Mouse (Mus musculus) thymus, adult 18-20 months (tissue): ENCODE data around the gene Arfgef2.

Experiments
- DNase-seq, 2 experiments: peaks; one replicate each; pipeline ENCODE4 v3.0.0; 2022; ENCODE audit warnings: mixed read lengths in 2 of 2

Arfgef2 gene

DNA sequence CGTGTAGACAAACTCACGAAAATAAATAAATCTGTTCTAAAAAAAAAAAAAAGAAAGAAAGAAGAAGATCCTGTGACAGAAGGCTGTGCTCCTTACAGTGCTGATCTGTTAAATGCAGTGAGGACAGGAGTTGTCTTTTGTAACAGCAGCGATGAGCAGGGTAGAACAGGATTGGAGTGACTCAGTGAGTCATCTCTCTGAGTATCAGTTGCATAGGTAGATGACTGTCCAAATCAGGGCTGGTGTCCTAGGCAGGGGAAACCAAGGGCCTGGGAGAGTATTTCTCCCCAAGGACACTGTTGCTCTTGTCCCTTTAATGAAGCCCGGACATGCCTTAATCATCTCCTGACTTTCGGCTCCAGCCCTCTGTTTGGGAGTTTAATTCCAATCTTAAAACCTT is 4.1 kb downstream of the Arfgef2 start:
- no peak for DNase-seq

DNA sequence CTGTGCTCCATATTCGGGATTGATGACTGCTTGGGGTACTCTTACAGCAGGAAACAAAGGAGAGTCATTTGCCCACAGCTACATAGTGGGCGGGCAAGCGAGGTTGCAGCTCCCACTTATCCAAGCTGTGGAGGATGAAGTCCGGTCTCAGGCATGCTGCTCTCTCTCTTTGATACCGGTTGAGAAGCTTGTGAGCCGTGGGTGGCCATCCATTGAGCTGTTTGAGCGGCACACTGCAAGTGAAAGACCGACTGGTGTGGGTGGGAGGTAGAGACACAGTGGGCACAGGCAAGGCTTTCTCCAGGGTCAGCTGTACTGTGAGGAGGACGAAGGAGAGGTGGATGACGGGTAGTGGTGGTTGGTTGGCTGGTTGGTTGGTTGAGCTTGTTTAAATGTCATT is 5.4 kb downstream of the Arfgef2 start:
- DNase-seq: no peak

DNA sequence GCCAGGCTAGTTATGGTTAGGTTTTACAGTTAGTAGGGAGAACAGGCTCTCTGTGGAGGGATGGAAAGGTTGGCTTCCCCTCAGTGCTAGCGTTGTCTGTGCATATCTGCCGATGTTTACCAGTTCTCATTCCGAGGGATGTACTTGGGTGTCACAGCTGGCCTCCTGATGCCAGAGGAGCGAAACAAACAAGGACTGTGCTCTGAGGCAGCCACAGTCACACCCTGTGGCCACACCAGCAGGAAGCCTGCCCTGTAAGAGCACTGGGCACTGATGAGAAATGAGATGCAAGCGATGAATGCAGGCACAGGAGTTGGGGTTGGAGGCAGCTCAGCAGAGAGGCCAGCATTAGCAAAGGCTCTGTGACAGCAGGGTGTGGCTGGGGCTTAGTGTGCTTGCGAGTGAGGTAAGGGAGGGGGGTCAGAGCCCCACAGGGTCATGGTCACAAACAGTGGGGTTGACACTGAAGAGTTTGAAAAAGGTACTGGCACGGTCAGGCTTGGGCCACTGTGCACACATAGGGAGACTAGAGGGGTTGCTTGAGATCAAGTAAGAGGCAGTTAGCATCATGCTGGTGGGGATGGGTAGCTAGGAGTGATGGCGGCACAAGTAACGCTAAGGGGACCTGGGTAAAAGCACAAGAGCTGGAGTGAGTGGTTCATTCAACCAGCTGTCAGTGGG is 13.2 kb downstream of the Arfgef2 start:
- DNase-seq: no peak

DNA sequence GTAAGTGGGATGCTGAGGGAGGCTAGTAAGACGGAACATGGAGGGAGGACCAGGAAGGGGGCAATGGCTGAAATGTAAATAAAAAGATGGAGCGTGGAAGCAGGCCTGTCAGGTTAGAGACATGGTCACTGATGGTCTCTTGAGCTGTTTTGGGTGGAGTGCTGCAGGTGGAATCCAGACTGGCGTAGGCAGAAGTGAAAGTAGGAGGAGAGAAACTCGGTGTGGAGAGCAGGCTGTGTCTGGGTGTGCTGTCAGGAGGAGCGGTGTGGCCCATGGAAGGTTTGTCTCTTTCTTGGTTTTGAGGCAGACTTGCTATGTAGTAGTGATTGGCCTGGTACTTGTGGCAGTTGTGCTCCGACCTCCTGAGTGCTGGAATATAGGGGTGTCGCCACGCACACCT is 14.5 kb downstream of the Arfgef2 start:
- DNase-seq: no peak

- no peak for DNase-seq
Observed at GRCm38 (mm10) chr2:166820844-166821243, 15.5 kb downstream of the Arfgef2 start.

GRCm38 (mm10) chr2:166821406-166821805 is 16.0 kb downstream of the Arfgef2 start:
- no peak for DNase-seq

- DNase-seq: no peak
Observed at GRCm38 (mm10) chr2:166822119-166822826, 16.9 kb downstream of the Arfgef2 start.

DNA sequence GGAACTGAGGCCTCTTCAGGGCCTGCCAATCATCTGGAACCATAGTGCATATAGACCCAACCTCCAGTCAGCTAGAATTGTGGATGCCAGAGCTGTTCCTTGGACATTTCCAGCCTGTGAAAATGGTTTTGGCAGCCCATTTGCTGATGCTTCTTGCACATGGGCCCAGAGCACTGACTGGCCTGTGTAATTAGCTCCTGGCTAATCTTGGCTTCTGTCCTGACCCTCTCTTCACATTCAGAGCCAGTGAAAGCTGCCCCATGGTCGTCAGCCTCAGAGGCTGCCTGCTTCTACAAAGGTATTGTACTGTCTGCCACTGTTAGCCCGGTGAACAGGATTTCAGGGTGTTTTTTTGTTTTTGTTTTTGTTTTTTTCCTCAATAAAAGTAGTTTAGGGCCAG is 17.5 kb downstream of the Arfgef2 start:
- DNase-seq: no peak

DNA sequence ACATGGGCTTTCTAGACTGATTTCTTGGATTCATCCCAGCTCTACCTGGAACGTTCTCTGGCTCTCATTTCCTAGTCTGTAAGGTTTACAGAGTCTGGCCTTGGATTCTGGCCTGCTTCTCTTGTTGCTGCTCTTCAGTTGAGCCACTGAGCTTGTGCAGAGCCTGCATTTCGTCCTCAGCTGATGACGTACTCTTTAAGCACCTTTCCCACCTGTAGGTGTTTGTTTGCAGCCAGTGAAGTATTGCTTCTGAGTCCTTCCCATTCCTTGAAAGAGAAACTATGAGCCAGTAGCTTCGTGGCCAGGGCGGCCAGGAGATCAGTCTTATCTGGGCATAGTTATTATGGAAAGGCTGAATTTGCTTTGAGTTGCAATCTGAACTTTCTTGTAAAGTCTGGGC is 19.0 kb downstream of the Arfgef2 start:
- DNase-seq: no peak

DNA sequence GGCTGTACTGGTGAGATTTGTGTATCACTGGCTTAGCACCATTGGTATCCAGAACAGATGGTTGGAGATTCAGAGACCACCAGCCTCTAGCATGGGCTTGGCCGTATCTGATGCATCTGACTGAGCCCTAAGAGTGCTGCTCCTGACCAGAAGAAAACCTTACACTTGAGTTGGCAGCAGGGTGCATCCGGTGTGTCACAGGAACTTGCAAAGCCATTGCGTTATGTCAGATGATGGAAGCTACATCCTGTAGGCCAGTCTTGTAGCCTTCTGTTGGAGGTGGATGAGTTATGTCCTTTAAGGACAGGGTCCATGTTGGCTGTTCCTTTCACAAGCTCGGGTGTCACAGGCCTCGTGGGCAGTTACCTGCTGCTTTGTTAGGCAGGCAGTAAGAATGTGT is 19.6 kb downstream of the Arfgef2 start:
- no peak for DNase-seq

DNA sequence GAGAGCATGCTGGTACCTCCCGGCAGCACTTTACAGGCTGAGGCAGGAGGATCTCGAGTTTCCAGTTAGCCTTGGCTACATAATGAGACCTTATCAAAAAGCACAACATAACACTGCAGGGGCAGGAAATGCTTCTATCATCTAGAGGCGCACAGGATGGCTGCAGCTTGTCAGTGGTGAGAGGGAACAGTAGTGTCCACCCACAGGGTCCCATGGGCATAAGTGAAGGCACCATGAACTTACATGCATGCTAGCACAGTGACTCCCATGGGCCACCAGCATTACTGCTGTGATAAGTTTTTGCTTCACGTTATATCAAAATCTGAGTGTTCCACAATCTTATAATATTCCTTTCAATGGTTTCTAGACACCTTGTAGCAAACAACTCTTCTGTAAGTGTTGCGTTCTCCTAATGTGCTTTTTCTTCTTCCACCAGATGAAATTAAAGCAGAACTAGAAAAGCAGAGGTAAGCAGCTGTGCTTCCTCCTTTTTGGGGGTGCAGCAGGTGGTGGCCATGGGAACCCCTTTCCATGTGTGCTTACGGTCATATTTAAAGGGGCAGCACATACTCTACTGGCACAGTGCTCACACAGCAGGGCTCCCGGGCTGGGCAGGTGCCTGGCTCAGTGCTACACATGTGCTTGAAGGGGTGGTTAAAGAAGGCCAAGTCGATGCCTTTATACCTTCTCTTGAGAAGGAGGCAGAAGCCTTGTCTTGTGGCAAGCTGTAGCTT is 21.3 kb downstream of the Arfgef2 start:
- no peak for DNase-seq

GRCm38 (mm10) chr2:166828306-166828705 is 22.9 kb downstream of the Arfgef2 start:
- DNase-seq: no peak

- no peak for DNase-seq
Observed at GRCm38 (mm10) chr2:166830350-166830749, 25.0 kb downstream of the Arfgef2 start.

- no peak for DNase-seq
Observed at GRCm38 (mm10) chr2:166834091-166834490, 28.7 kb downstream of the Arfgef2 start.

DNA sequence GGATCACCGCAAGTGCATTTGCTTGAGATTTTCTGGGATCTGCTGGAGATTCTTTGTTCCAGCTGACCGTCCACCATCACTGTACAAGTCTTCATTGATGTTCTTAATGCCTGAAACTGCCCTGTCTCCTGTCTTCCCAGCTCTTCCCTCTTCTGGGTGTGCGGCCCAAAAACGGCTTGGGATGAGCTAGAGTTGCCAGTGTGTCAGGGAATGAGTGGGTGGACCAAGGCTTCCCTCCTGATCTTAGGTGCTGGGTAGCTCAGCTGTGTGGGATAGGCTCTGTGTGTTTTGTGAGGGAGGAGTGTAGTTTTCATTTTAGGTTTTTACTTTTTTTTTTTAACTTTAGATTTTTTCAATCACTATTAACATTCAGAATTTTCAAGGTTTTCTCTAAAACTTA is 29.4 kb downstream of the Arfgef2 start:
- no peak for DNase-seq

DNA sequence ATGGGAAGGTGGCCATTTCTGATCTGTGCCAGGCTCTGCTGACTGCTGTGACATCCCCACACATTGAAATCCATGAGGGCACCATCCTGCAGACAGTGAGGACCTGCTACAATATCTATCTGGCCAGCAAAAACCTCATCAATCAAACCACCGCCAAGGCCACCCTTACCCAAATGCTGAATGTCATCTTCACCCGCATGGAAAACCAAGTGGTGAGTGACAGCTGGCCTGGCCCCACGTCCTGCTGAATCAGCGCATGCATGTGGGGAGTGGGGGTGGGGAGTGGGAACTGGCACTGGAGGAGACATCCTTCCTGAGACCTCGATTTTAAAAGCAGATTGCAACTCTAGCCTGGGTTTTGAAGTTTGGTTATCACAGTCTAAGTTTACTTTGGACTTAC is 30.2 kb downstream of the Arfgef2 start:
- DNase-seq: no peak

DNA sequence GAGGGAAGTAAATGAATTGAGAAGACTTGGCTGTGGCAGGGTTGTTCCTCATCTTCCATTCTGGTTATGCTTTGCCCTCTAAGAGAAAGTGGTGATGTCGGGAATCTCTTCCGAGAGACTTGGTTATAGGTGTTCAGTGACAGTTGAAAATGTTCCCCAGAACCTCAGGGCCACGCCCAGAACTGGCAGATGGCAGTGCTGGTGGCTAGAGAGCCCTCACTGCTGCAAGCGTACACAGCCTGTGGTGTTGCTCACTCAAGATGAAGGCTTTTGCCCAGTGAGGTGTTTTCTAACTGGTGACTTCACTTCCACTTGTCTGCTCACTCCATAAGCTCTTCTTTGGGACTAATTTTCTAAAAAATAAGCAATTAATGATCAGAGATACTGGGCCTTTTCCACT is 36.4 kb downstream of the Arfgef2 start:
- DNase-seq: no peak

- DNase-seq: no peak
Observed at GRCm38 (mm10) chr2:166850691-166851090, 45.3 kb downstream of the Arfgef2 start.

DNA sequence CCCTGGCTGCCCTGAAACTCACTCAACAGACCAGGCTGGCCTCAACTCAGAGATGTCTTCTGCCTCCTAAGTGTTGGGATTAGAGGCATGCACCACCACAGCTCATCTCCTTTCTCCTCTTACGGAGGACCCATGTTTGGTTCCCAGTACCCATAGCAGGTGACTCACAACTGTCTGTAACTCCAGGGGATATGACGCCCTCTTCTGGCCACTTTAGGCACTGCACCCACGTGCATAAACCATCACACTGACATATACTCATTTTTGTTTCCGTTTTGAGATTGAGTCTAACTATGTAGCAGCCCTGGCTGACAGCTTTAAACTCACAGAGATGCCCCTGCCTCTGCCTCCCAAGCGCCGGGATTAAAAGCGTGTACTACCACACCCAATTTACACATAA is 46.9 kb downstream of the Arfgef2 start:
- no peak for DNase-seq

DNA sequence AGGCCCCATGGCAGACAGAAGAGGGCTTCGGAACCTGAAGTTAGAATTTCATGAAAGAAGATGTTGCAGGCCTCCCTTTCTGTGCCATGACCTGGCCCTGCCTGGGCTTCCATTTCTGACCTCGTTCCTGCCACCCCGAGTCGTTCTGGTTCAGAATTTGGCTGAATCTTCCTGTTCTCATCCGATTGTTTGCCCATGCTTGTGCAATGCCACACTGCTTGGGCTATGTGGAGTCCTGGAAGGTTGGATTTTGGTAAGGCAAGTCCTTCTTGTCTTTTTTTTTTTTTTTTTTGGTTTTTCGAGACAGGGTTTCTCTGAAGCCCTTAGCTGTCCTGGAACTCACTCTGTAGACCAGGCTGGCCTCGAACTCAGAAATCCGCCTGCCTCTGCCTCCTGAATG is 50.4 kb downstream of the Arfgef2 start:
- no peak for DNase-seq

- DNase-seq: no peak
Observed at GRCm38 (mm10) chr2:166856366-166856765, 51.0 kb downstream of the Arfgef2 start.

DNA sequence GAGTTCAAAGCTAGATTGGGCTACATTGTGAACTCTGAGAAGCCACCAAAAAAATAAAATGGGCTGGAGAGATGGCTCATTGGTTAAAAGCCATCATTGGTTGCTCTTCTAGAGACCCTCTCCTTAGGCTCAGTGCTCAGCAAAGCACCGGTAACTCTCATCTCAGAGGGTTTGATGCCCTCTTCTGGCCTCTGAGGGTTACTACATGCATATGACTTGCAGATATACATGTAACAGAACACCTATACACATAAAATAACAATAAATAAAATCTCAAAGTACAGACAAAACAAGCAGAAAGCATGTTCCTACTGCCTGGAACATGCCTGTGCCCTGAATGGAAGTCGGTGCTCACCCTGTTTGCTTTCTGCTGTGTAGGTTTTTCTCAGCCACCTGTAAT is 51.7 kb downstream of the Arfgef2 start:
- DNase-seq: no peak

DNA sequence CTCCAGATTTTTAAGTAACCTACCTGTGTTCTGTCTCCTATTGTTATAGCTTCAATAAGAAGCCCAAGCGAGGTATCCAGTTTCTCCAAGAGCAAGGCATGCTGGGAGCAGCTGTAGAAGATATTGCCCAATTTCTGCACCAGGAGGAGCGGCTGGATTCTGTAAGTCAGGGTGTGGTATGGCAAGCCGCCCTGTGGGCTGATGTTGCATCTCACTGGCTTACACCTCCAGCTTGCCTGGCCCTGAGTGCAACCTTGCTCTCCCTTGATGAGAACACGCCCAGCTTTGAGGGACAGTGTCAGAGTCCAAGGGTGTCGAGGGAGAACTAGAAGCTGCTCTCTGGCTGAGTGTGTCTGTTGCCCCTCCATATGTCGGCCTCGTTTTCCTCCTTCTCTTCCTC is 53.8 kb downstream of the Arfgef2 start:
- no peak for DNase-seq

DNA sequence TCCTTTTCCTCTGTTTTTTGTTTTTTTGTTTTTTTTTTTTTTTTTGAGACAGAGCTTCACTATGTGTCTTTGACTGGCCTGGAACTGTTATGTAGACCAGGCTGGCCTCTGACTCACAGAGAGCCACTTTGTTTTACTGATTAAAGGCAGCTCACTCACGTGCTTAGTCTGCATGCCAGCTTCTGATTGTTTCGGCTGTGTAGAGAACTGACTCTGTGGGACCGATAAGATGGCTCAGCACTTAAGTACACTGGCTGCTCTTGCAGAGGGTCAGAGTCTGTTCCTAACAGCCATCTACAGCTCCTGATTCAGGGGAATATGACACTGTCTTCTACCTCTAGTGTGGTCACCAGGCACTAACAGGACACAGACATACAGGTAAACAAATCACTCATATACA is 57.1 kb downstream of the Arfgef2 start:
- DNase-seq: no peak
